Mouse (Mus musculus) kidney, adult 11 months (tissue): ENCODE results near the gene Nup155.
"Not testable (repeated sequence)": the region's sequence is repeated elsewhere in the genome, so short reads cannot be mapped to it uniquely, and the experiment has no call there.

Experiments
- DNase-seq: peaks from one replicate; pipeline ENCODE4 v3.0.0; 2022

Nup155 gene

DNA sequence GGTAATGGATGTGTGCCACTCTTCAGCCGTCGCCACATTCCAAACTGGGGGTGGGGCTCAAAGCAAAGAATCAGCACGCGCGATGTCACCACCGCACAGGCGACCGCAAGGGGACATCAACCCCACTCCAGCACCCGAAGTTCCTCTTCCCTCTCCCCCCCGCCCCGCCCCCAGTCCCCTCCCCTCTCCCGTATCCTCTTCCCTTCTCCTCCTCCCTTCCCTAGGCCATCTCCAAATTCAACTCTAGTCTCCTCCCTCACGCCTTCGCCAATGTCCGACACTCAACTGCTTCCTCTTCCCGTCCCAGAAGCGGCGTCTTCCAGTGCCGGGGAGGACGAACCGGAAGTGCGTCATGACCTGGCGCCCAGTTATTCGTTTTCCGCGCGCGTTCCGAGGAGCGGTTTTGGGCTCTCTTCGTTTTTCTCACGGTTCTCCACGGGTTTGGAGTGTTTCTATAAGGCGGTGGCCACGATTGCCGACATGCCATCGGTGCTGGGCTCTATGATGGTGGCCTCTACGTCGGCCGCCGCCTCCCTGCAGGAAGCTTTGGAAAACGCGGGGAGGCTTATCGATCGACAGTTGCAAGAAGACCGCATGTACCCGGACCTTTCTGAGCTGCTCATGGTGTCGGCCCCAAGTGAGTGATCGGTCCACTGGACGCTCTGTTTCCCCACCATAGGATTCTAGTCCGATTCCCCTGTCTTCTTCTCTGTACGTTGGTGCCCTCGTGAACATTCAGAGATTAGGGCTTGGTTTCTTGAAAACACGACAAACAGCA, at the start of gene Nup155:
Gene Nup155, plus strand, starts transcription at position 308 of the 778 bp plus-strand sequence.
- DNase-seq, result peak; percentile 87

DNA sequence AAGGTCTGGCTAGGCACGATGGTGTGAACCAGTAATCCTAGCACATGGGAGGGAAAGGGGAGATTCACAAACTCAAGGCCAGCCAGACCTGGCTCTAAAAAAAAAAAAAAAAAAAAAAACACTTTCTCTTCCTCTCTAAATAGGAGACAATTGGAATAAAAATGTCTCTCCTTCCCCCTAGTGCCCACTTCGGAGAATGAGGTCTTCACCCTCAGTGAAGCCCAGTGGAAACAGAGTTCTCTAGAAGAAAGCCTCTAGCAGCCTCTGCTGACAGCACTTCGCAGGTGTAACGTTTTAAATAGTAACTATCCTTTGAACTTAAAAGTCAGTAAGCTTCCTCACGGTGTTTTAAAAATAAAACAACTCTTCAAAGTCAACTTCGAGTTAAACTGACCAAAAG, 43.9 kb upstream of the Nup155 start:
- no peak for DNase-seq

DNA sequence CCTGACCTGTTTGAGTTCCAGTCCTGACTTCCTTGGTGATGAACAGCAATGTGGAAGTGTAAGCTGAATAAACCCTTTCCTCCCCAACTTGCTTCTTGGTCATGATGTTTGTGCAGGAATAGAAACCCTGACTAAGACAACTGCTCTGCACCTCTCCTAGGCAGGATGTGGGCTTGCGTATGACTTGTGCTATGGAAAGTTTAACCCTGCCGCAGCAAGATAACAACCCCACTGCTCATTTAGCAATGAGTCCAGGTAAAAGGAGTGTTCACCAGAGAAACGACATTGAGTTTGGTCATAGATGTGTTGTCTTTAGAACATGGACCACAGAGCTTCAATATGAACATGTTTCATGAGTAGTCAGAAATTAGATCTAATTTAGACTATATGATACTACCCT, 35.9 kb upstream of the Nup155 start:
- DNase-seq, result not testable (repeated sequence)

DNA sequence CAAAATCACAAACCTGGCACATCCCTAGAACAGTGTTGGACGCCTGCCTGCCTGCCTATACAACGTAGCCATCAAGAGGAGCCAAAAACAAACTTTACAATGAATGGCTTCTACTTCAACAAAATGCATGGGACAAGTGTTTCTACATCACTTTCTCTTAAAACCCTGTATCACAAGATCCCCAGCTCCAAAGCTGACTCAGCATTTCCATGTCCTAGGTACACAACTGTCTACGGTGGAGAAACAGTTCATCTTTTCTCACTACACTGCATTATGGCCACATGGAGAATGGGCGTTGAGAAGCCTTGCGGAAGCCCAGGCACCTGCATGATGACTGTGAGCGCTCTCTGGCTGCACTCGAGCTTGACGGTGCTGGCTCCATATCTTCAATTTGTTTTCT, 26.9 kb upstream of the Nup155 start:
- DNase-seq, result no peak

DNA sequence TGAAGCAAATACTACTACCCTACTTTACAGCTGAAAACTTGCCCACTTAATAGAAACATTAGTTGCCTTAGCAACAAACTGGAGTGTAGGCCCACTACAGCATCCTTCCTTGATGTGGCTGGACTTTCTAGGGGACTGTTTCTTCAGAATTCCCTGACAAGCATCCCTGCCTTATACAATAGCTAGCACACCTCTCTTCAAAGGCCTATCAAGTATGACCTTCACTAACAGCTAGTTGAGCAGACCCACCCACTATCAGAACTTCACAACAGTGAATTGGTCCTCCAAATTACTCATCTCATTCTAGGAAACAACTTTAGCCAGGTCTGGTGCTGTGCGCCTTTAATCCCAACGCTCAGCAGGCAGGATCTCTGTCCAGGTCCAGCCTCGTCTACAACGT, 21.8 kb upstream of the Nup155 start:
- no peak for DNase-seq

DNA sequence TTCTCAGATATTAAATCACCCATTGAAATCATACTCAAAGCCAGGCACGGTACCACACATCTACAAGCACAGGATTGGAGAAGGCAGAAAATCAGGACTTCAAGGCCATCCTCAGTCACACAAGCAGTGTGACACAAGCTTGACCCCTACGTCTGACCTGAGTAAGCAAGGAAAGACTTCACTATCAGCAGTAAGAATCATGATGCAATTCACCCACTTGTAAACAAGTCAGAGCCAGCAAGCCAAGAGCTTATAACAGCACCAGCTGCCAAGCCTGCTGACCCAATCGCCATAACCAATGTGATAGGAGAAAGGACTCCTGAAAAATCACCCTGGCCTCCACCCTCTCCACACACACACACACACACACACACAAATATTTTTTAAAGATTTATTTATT, 20.4 kb upstream of the Nup155 start:
- DNase-seq, result peak; percentile 10

DNA sequence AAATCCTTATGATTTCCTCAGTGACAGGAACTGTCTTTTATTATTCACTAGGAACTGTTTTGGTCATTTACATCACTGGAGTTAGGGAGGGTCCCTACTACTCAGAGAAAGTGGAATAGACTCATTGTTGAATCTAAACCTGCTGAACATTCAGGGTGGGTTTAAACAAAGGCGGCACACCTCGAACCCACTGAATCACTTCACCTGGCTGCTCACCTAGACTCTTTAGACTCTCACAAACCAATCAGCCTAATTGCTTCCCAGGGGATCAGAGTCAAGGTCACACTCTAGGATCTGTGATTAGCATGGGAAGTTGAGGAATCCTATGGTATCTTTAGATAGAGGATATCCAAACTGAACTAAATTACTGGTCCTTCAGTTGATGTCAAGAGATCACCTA, 18.4 kb upstream of the Nup155 start:
- DNase-seq, result no peak

DNA sequence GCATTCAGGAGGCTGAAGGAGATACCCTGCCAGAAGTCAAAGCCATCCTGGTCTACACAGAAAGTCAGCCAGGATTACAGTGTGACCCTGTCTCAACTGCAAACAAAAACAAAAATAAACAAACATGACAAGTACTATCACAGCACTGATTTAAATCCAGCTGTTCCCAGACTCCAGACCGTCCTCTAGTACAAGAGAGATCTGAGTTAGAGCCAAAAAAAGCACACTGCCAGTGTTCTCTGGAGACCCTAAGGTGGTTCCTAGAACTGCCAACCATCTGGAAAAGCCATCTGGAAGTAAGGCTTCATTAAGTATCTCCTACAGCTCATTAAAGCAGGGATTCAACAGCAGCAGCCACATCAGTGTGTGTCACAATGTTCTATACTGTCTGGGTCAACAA, 16.4 kb upstream of the Nup155 start:
- DNase-seq, result not testable (repeated sequence)

DNA sequence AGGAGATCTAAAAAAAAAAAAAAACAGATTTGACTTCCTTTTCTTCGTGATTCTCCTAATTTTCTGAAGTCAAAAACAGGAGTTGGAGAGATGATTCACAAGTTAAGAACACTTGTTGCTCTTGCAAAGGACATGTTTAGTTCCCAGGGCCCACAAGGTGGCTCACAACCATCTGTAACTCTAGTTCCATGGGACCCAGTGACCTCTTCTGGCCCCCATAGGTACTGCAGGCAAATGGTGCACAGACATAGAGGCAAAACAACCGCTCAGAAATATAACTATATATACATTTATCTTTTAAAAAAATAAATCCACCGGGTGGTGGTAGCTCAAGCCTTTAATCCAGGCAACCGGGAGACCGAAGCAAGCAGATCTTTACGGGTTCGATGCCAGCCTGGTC, 11.2 kb upstream of the Nup155 start:
- DNase-seq, result peak; percentile 37

DNA sequence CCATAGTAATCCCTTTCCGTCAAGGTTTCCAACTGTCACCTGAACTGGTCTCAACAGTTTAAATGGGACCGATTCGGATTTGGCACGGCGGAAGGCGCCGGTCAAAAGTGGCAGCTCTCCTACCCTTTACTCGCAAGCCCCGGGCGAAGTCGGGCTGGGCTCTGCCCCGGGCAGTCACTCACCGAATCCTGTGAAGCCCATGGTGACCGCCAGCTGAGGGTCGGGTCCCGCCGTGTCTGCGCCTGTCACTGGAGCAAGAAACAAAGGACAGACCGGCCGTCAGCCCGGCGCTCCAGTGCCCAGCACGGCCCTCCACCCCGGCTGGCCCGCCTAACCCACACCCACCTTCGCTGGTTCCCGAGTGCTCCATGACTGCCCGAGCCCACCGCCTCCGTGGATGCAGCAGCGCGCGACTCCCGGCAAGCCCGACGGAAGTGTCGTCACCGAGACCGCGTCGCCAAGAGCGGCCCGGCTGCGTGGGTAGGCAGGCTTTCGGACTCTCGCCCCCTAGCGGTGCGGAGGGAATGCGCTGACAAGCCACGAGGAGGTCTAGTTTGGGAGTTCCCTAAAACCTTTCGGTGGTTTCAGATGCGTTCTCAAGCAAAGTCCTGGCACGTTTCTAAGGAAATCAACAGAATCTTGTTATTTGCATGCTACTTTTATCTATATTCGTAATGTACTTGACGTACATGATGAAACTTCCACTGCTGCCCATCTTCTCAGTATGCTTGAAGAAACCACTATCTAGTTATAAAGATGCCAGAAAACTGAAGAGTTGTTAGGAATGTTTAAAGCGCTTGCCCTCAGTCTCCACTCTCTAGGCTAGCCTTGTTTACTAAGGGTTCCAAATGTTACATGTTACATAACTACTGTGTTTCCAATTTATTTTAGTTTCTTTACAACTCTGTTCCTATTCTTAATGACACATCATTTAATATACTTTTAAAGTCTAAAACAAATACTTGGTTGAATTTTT, 10.0 kb upstream of the Nup155 start, which contains the start of gene Wdr70:
Gene Wdr70, minus strand, starts transcription at position 436 of the 976 bp plus-strand sequence.
- peak; percentile 88 for DNase-seq

DNA sequence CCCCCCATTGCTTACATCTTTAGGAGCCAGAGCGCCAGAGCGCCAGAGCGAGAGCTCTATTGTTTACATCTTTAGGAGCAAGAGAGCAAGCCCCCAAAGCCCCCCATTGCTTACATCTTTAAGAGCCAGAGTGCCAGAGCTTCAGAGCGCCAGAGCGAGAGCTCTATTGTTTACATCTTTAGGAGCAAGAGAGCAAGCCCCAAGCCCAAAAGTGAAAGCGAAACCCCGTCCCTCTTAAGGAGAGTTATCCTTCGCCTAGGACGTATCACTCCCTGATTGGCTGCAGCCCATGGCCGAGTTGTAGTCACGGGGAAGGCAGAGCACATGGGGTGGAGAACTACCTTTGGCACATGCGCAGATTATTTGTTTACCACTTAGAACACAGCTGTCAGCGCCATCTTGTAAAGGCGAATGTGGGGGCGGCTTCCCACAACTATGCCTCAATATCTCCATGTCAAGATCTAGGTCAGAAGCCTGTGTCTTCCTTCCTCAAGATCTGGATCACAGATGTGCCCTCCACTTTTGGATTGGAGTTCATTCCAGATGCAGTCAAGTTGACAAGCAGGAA, 7.0 kb upstream of the Nup155 start:
- not testable (repeated sequence) for DNase-seq

DNA sequence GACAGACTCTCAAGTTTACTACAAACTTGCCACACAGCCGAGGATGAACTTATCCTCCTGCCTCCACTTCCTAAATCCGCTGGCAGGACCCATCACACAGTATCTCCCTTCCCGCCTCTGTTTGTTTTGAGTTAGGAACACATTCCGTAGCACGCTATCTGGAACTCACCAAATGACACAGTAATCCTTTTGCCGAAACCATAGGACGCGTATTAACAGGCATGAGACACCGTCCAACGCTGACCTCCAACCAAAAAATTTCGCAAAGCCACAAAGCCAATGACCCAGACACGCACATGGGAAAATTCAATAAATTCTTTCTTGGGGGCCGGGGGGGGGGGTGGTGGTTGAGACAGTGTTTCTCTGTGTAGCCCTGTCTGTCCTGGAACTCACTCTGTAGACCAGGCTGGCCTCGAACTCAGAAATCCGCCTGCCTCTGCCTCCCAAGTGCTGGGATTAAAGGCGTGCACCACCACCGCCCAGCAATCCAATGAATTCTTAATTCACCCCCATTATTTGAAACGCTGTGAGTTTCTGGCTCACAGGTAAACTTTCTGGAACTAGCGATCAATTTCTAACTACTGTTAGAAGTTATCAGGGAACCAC, 610 bp upstream of the Nup155 start:
- DNase-seq, result no peak

DNA sequence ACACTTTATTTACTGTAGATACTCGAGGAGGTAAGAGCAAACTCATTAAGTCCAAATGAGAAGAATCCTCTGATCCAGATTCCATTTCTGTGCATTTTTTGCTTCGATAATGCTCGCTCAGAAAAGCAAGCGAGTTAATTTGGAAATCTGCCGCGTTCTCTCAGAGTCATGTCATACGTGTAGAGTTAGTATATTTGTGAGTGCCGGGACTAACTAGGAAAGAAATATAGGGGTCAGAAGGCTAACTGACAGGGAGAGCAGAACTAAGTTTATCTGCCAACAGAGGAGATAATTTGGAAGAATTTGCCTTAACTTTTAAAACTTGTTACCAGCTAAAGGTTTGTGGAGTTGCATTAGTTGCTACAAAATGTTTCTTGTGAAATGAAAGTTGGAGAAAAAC, 709 bp downstream of the Nup155 start:
- DNase-seq, result no peak

DNA sequence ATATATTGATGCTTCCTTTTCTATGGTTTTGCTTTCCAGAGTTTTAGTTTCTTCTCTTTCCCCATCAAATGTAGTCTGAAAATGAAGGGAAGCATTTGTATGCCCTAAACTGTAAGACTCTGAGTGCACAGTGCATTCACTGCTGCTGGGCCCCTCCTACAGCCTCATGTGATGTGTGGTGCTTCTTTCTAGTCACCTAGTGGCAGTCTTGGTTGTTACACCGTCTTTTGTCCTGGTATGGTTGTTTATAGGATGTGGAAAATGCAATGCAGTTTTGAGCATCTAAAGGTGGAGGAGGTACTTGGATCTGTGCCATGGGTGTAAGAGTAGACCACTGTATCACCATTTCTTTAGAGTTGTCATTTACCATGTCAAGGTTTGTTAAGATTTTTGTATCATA, 20.2 kb downstream of the Nup155 start:
- DNase-seq, result no peak

DNA sequence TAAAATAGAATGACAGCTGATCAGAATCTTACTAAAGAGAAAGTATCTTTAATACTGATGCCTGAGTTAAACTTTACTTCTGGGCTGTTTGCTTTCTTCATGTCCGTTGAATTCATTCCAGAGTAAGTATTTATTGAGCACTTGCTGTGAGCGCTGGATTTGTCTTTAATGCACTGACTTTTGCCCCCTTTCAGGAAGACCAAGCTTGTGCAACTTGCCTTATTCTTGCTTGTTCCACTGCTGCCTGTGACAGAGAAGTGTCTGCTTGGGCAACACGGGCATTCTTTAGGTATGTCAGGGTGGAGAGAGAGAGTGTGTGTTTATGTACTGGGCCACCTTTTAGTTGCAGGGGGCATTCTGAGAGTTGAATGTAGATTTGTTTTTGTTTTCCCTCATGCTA, 22.2 kb downstream of the Nup155 start:
- DNase-seq, result no peak

DNA sequence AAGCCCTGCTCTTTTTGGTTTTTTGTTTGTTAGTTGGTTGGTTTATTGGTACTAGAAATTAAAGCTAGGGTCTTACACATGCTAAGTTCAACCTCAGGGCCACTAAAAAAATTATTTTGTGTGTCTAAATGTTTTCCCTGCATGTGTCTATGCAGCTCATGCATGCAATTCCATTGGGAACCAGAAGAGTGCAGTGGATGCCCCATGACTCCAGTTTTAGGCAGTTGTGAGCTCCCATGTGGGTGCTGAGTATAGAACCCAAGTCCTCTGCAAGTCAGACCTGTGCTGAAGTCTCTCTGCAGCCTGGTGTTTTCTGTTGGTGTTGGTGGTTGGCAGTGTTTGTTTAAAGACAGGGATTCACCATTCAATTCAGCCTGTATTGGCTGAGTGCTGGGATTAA, 22.7 kb downstream of the Nup155 start:
- DNase-seq, result no peak

DNA sequence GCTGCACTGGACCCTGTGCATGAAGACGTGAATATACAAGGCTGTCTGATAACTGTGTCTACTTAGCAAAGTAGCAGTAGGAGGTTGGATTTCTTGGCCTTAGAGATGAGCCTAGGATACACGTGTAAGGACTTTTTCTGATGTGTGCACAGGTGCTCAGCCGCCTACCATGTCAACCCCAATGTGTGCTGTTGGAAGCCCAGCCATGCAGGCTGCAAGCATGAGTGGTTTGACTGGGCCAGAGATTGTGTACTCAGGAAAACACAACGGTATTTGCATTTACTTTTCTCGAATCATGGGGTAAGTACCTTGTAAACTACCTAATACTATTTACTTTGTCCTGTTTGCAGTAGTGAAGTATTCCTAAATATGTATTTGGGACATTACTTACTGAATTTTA, 26.5 kb downstream of the Nup155 start:
- no peak for DNase-seq

DNA sequence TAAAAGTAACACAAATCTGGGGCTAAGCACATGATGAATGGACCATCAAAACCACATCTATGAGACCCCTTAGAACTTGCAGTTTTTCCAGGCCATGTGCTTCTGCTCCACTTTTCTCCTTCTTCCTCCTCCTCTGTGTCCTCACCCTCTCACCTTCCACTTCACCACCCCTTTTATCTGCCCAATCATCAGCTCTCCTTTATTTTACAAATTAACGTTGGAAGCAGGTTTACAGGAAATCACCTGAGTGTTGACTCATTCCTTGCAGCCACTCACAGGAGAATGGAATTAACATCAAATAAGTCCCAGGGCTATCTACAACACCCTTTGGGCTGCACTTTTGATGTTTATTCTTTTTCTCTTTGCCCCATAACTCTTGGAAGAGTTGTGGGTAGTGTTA, 52.8 kb downstream of the Nup155 start:
- DNase-seq, result no peak

DNA sequence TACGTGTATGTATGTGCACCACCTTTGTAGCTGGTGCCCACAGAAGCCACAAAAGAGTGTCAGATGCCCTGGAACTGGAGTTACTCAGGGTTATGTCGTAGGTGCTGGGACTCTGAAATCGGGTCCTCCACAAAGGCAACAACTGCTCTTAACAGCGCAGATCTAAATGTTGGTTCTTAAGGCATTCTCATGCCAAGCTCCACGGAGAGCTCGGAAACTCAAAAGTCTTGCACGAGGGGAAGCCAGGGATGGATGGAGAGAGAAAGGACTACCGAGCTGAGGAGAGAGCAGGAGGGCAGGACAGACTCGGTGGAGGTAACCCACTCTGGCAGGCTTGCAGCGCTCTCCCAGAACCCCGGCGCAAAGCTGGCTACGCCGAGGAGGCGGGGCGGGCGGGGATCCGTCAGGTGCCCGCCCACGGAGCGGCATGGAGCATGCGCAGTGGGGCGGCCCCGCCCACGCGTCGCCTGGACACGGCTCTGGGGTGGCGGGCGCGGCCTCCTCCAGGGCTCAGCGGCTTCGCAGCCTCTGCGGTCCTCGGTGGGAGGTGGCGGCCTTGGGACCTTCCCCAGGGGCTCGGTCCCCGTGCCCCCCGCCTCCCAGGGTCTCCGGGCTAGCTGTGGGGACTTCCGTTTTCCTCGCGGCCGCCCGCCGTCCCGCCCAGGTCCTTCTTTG, 59.7 kb downstream of the Nup155 start, which contains the start of gene Cplane1:
Gene Cplane1, plus strand, starts transcription at position 516 of the 675 bp plus-strand sequence.
- peak; percentile 86 for DNase-seq

DNA sequence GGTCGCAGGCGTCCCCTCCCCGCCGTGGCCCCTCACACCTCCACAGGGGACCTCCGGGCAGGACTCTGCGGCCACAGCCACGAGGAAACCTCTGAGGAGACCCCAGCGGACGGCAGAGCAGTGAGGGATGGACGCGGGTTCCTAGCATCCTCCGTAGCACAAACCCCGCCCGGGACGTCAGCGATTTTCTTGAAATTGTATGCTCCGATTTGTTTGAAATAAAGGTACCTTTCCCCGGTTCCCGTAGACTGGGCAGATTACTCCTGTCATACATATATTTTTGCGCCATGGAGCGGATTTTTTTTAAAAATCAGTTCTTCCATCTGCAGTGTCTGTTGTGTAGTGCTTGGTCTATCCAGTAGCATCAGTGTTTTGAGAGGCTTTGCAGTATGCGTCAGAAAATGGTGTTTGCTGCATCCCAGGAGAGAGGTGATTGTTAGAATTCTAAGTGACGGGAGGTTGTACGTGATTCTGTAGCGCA, 60.2 kb downstream of the Nup155 start:
- no peak for DNase-seq

DNA sequence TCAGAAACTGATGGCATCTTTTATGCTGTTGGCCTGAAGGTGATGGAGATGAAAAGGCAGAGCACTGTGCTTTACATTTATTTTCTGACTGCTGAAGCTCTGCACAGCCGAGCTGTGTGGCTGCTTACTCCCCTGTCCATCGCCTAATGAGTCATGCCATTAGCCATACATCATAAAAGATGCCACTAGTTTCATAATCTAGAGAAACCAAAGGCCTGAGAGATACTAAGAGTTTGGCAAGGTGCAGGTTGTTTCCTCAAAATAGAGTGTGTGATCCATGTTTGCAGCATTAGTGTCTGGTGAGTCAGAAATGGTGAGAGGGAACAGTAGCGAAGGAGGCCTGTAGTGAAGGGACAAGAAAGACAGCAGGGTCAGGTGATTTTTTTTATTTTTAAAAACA, 80.5 kb downstream of the Nup155 start:
- no peak for DNase-seq

DNA sequence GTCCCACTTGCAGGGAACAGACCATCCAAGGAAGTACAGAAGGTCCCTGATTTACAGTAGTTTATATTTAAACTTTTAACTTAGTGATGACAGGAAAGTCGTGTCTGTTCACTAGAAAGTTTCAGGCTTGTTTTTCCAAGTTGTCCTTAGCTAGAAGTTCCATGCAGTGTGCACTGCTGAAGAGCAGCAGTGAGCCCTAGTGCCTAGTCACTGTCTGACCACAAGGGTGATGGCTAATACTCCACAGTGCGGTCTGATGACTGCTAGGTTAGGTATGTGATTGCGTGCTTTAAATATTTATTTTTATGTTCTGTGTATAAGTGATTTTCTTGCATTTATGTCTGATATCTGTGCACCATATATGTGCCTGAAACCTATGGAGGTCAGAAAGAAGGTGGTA, 81.4 kb downstream of the Nup155 start:
- DNase-seq, result no peak
